Mouse (Mus musculus): ENCODE data around the gene Copg2.

- TF ChIP-seq CTCF (IDR thresholded peaks at IDR 0.05; ENCODE audit: low read depth), result no peak
- no peak for TF ChIP-seq EP300 (IDR thresholded peaks at IDR 0.05; ENCODE audit: low read depth)
These were observed 185.2 kb downstream of the Copg2 start for GRCm38 (mm10) chr6:30711365-30711763.

Data from liver, embryonic 14.5 days (tissue).